Mouse (Mus musculus) bone marrow macrophage, adult 2 months (primary cell): Measurements from ENCODE around the gene Lrrc1.

Experiments
- CTCF ChIP-seq: IDR thresholded peaks from 2 replicates; pipeline ENCODE4 v1.5.1; 2012; ENCODE audit warnings: low read depth, mild to moderate bottlenecking, low read length, moderate library complexity
- POLR2A ChIP-seq: IDR thresholded peaks from 2 replicates; pipeline ENCODE4 v1.6.1; 2012; ENCODE audit warnings: mild to moderate bottlenecking, low read depth, low read length, borderline replicate concordance

DNA sequence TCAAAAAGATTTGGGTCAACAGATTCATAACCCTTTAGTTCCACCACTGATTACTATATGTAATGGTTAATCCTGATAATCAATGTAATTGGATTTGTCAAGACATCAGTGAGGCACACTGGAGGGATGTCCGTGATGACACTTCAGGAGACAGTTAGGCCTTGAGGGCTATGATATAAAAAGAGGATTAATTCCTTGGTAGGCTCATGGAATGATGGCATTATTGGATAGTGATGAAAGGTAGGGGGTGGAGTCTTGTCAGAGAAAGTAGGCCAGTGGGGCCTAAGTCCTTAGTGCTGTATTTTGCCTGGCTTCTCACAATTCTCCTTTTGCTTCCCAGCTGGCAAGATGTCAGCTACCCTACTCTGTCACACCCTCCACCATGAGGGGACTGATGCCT, 141.7 kb downstream of the Lrrc1 start:
- TF ChIP-seq POLR2A, result no peak
- no peak for TF ChIP-seq CTCF
